Mouse (Mus musculus) kidney, postnatal 0 days (tissue): ENCODE data around the gene Ppp1r15b. TPM values are rescaled to one million over a fixed set of nuclear protein-coding genes. Genes with fewer than 3 reads are reported as not detected.

Experiments used
- ATAC-seq: fragments of 200-750 bp; cut with Nextera tagmentation; replicated peaks from 2 replicates; pipeline ENCODE4 v1.8.0; 2017; ENCODE audit warnings: low read depth, moderate number of reproducible peaks, moderate TSS enrichment, moderate library complexity; ENCODE audit not compliant: low FRiP score
- DNase-seq: peaks from one replicate; pipeline ENCODE4 v3.0.0-alpha.2; 2016; ENCODE audit warnings: low spot score
- H3K27ac ChIP-seq: fragments of 300-500 bp; sonication (generic); 2 replicates; pipeline ENCODE4 v1.5.1; 2014; ENCODE audit warnings: mild to moderate bottlenecking
- H3K27me3 ChIP-seq: fragments of 300-500 bp; sonication (generic); 2 replicates; pipeline ENCODE4 v1.6.1; 2014; ENCODE audit warnings: low read length, mixed read lengths; ENCODE audit not compliant: insufficient read depth
- H3K36me3 ChIP-seq: fragments of 300-500 bp; sonication (generic); 2 replicates; pipeline ENCODE4 v1.6.1; 2014; ENCODE audit warnings: low read length, mixed read lengths; ENCODE audit not compliant: insufficient read depth
- H3K4me1 ChIP-seq: fragments of 300-500 bp; sonication (generic); replicated peaks from 2 replicates; pipeline ENCODE4 v1.6.1; 2014; ENCODE audit warnings: antibody characterized with exemption, low read length, mixed read lengths; ENCODE audit not compliant: insufficient read depth
- H3K4me2 ChIP-seq: fragments of 300-500 bp; sonication (generic); 2 replicates; pipeline ENCODE4 v1.6.1; 2014; ENCODE audit warnings: mild to moderate bottlenecking, low read length, moderate library complexity, mixed read lengths
- H3K4me3 ChIP-seq: fragments of 300-500 bp; sonication (generic); replicated peaks from 2 replicates; pipeline ENCODE4 v1.5.1; 2014; ENCODE audit warnings: low read depth, low read length
- H3K9ac ChIP-seq: fragments of 300-500 bp; sonication (generic); 2 replicates; pipeline ENCODE4 v1.6.1; 2014; ENCODE audit warnings: low read depth, low read length
- H3K9me3 ChIP-seq: fragments of 300-500 bp; sonication (generic); replicated peaks from 2 replicates; pipeline ENCODE4 v1.6.1; 2016; ENCODE audit warnings: low read length, inconsistent platforms, mixed read lengths
- CTCF ChIP-seq: IDR thresholded peaks from 2 replicates; pipeline ENCODE4 v1.5.1; 2016; ENCODE audit warnings: antibody characterized with exemption, low read depth, mild to moderate bottlenecking, moderate library complexity
- WGBS: fragments of 180-500 bp; shearing (Covaris S2); extraction: QIAGEN DNeasy Blood & Tissue Kit; methylation state at CpG from one replicate; pipeline ENCODE4 v1.1.7; 2014; 5-methylcytosine and 5-hydroxymethylcytosine counted together
- polyA plus RNA-seq: library from polyadenylated mRNA; unstranded; fragments of >200 nt; fragmentation: Nextera tagmentation; extraction: Ambion mirVana; gene quantifications from 2 replicates; pipeline ENCODE4 v1.2.1, GENCODE M21; 2015

Gene Ppp1r15b
- polyA plus RNA-seq, 1 experiment from 2014 or later, result 27.2 TPM

GRCm38 (mm10) chr1:133171357-133171756, 40.4 kb downstream of the Ppp1r15b start:
- Histone ChIP-seq H3K9me3 (no peaks in the 10 kb centered on the region), H3K4me3 (no peak overlapping the region), H3K4me2 (no peak overlapping the region), H3K27me3 (no peaks in the 10 kb centered on the region), H3K27ac (no peak overlapping the region), H3K9ac (no peak overlapping the region), H3K4me1 (no peaks in the 10 kb centered on the region), H3K36me3 (no peaks in the 10 kb centered on the region)
- no peak for DNase-seq
- ATAC-seq, result no peak
- WGBS, result 76% methylated on average over 9 of the region's 9 CpGs
- no peak for TF ChIP-seq CTCF

- no peak for TF ChIP-seq CTCF
- no peak for ATAC-seq
- H3K9me3 ChIP-seq, result no peaks in the 10 kb centered on the region
- no peak overlapping the region for H3K27ac ChIP-seq
- 65% methylated on average over 6 of the region's 6 CpGs for WGBS
- no peak for DNase-seq
- no peaks in the 10 kb centered on the region for H3K36me3 ChIP-seq
- H3K4me3 ChIP-seq, result no peak overlapping the region
- H3K9ac ChIP-seq, result no peak overlapping the region
- H3K27me3 ChIP-seq, result no peaks in the 10 kb centered on the region
- H3K4me1 ChIP-seq, result no peaks in the 10 kb centered on the region
- no peak overlapping the region for H3K4me2 ChIP-seq
Measured at GRCm38 (mm10) chr1:133175150-133175549, 44.2 kb downstream of the Ppp1r15b start.

DNA sequence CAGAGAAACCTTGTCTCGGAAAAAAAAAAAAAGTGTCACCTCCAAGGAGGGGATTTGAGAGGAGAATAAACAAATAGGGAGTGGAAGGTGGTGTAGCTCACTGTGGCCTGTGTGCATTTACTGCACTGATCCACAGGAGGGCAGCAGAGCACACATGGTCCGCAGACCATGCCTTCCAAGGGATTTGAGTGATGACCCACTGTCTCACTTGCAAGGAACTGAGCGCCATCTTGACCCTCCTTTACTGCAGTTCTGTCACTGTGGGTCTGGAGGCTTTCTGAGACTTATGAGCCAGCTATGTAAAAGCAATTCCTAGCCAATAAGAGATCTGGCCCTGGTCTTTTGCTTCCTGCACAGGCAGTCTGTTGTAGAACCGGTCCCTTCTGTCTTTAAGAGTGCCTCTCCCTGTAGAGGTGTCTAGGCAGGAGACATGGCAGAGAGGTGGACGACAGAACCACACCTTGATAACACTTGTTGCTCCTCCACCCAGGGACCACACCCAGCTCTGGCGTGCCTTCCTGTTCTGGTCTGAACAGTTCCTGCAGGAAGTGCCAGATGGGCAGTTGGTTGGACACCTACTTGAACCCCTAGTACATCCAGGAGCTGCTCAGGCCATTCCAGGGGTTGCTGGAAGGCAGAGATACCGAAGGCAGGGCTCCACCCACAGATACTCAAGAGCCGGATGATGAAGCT, 46.7 kb downstream of the Ppp1r15b start:
- Histone ChIP-seq H3K9ac (no peak overlapping the region), H3K4me1 (peaks cover 8% of the 10 kb centered on the region; the same call in 1 of the 2 replicates), H3K4me3 (no peak overlapping the region), H3K27me3 (no peaks in the 10 kb centered on the region), H3K9me3 (no peaks in the 10 kb centered on the region), H3K27ac (no peak overlapping the region), H3K4me2 (no peak overlapping the region), H3K36me3 (no peaks in the 10 kb centered on the region)
- ATAC-seq (no peak), DNase-seq (peak; percentile 88)
- peak; percentile 95 for TF ChIP-seq CTCF
- 49% methylated on average over 8 of the region's 8 CpGs for WGBS

DNA sequence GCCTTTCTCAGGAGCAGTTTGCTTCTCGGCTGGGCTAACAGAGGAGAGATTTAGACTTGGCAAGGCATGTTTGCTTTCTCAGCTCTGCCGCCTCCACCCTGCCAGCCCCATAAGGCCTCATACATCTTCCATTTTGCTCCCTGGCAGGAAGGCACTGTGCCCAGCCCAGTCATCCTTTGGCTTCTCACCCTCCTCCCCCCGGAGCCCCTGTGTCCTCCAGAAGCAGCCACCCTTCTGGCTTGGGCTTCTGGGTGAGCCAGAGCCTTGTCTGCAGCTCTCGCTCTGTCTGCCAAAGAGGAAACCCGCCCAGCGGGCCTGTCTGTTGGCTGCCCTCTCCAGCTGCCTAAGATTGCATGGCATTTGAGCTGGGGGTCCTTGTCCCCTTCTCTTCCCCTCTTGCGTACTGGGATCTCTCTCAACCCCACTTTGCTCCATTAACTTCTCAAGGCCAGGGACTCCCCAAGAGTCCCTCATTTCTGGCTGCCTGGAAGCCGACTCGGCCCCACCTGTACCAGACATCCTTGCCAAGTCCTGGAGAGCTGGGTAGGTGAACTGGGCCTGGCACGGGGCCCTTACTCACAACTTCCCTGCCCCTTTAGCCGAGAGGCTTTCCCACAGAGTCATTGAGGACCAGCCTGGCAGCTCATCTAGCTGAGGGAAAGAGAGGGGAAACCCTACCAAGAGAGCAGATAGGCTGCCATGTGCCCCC, 47.9 kb downstream of the Ppp1r15b start:
- H3K9me3 ChIP-seq, result no peaks in the 10 kb centered on the region
- no peak overlapping the region for H3K4me2 ChIP-seq
- DNase-seq (no peak), ATAC-seq (no peak)
- 79% methylated on average over 11 of the region's 11 CpGs for WGBS
- TF ChIP-seq CTCF, result no peak
- H3K27ac ChIP-seq, result no peak overlapping the region
- no peak overlapping the region for H3K9ac ChIP-seq
- H3K4me1 ChIP-seq, result peaks cover 12% of the 10 kb centered on the region; the same call in 1 of the 2 replicates
- H3K4me3 ChIP-seq, result no peak overlapping the region
- no peaks in the 10 kb centered on the region for H3K36me3 ChIP-seq
- 0 out of 2 replicates have a peak, but pooled peaks cover 3% of the 10 kb centered on the region for H3K27me3 ChIP-seq

GRCm38 (mm10) chr1:133181072-133182015, 50.4 kb downstream of the Ppp1r15b start:
- peak; percentile 63 for ATAC-seq
- no peaks in the 10 kb centered on the region for H3K36me3 ChIP-seq

More at GRCm38 (mm10) chr1:133181072-133182015, 50.4 kb downstream of the Ppp1r15b start:
- Histone ChIP-seq H3K4me3 (peak overlapping the region; percentile 35), H3K9me3 (no peaks in the 10 kb centered on the region), H3K4me2 (peak overlapping the region; percentile 73), H3K27me3 (0 out of 2 replicates have a peak, but pooled peaks cover 3% of the 10 kb centered on the region), H3K4me1 (peaks cover 12% of the 10 kb centered on the region; the same call in 1 of the 2 replicates), H3K27ac (no peak overlapping the region), H3K9ac (peak overlapping the region; percentile 6; the same call in 1 of the 2 replicates)
- WGBS, result under 1% methylated on average over 31 of the region's 31 CpGs
- TF ChIP-seq CTCF, result peak; percentile 94
- peak; percentile 84 for DNase-seq
